Mouse (Mus musculus) mouse embryonic stem cell (cell line): ENCODE data around the gene Cd2ap.

ENCODE experiments used
- in situ Hi-C, 2 experiments: fragments of 300-500 bp; cut with MboI; formaldehyde crosslinking; loops; 1 replicate in 1 of 2; 3 replicates in 1 of 2; pipeline ENCODE4 v1.14.3; 2019 to 2020; ENCODE audit warnings: low sequenced_read_pairs in 2 of 2, low pct_unique_long_range_greater_than_20kb in 1 of 2, mixed read lengths in 1 of 2; ENCODE audit not compliant: unreplicated experiment in 1 of 2

The Cd2ap gene

DNA sequence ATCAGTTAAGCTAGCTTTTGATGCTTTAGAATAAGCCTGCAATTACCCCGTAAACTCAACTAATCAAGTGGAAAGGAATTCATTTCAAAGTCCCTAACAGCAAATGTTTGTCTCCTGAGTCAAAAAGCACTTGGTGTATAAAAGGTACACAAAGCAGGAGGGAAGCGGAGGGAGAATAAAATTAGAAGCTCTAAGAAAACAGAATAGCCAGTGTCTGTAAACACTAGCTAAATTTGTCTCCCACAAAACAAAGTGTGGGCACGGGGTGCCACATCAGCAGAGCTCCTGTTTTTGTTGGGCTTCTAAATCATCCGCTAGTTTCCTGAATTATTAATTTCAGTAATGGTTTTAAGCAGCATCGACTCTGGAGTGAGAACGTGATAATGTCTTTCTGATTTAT is 1.4 kb downstream of the Cd2ap start:
- in situ Hi-C loops: no loop called here

DNA sequence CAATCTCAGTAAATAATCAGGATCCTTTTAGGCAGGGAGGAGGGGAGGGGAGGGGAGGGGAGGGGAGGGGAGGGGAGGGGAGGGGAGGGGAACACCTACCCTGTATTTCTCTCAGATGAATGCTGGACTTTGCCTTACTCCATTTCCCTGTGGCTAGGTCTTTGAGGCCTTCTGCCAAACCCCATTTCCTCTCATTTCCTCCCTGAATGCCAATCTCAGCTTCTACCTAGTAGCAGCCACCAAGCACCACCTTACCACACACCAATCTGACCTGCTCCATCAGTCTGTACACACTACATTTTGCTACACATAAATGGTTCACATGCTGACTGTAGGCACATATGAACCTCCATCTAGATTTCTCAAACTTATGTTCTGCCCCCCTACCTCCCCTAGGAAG is 6.0 kb downstream of the Cd2ap start:
- in situ Hi-C loops: no loop called here

GRCm38 (mm10) chr17:42863186-42863585 is 13.3 kb downstream of the Cd2ap start:
- in situ Hi-C loops: no loop called here

DNA sequence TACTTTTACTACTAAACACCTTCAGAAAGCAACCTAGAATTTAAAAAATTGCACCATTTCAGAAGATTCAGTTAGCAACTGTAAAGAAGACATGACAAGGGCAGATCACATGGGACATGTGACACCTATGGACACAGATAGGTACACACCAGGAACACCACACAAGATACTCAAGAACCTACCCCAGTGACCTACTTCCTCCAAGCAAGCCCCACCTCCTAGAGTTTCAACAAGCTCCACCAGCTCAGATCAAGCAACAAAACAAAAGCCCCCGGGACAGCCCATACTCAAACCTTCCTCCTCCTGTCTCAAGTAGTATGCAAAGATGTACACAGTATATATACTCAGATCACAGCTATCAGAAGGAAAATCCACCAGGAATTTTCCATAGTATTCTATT is 16.1 kb downstream of the Cd2ap start:
- in situ Hi-C loops: no loop called here

- in situ Hi-C loops: no loop called here
These were observed 19.0 kb downstream of the Cd2ap start for GRCm38 (mm10) chr17:42857506-42857905.

- in situ Hi-C loops: no loop called here
These were observed 29.4 kb downstream of the Cd2ap start for GRCm38 (mm10) chr17:42847108-42847507.

GRCm38 (mm10) chr17:42837193-42837592 is 39.3 kb downstream of the Cd2ap start:
- in situ Hi-C loops: no loop called here

DNA sequence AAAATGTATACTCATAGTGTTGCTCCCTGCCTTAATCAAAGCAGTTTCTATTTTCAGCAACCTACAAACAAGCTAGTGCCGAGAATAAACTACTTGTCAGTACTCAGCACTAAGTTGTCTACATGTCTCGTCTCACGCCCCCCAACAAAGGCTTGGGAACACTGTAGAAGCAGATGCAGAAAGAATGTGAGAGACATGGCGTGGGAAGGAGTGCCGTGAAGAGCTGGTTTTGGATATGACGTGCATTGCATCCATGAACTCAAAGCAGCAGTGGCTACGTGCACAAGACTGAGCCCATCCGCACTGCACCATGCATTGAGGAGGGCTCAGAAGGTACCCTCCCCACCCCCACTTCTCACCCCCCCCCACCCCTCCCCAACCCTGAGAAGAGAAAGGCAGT is 53.7 kb downstream of the Cd2ap start:
- in situ Hi-C loops: loop anchor here in 1 of 2 experiments (25.0 kb wide), 1 partner anchor 1885 kb away; the partner anchor contains the start of genes Cenpq and Mut

DNA sequence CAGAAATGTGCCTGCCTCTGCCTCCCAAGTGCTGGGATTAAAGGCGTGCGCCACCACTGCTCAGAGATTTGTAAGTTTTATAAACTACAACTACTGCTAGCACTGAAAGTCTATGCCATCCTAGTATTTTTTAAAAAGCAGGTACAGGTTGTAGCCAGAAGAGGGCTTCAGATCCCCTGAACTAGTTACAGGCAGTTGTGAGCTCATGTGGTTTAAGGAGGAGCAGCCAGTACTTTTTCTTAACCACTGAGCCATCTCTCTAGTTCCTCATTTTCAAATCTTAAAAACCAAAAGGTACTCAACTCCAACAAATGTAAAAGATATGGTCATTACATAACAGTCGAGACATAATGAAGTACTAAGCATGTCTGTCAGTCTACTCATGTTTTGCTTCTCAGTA is 61.1 kb downstream of the Cd2ap start:
- in situ Hi-C loops: loop anchor here in 1 of 2 experiments (25.0 kb wide), 1 partner anchor 1878 kb away; the partner anchor contains the start of genes Cenpq and Mut

DNA sequence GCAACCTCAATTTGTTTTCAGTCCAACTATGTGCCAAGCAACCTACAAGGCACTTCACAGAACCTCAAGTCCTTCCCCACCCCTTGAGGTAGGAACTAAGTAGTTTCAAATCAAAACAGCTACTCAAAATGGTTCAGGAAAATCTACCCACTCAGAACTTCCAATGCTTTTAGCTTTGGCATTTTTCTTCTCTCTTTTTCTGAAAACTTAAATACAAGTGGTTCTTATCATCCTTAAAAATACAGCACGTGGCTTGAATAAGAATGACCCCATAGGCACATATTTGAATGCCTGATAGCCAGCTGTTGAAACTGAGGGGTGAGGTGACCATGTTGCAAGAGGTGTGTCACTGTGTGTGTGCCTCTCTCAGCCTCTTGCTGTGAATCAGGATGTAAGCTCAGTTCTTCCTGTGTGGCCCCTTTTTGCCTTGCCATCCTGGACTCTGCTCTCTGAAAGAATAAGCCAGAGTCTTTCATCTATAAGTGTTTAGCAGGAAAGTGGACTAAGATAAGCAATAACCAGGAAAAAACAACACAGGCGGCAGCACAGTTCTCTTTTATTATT is 84.0 kb downstream of the Cd2ap start:
- in situ Hi-C loops: no loop called here

GRCm38 (mm10) chr17:42790787-42791186 is 85.7 kb downstream of the Cd2ap start:
- in situ Hi-C loops: no loop called here

- in situ Hi-C loops: no loop called here
These were observed 86.7 kb downstream of the Cd2ap start for GRCm38 (mm10) chr17:42789723-42790122.

DNA sequence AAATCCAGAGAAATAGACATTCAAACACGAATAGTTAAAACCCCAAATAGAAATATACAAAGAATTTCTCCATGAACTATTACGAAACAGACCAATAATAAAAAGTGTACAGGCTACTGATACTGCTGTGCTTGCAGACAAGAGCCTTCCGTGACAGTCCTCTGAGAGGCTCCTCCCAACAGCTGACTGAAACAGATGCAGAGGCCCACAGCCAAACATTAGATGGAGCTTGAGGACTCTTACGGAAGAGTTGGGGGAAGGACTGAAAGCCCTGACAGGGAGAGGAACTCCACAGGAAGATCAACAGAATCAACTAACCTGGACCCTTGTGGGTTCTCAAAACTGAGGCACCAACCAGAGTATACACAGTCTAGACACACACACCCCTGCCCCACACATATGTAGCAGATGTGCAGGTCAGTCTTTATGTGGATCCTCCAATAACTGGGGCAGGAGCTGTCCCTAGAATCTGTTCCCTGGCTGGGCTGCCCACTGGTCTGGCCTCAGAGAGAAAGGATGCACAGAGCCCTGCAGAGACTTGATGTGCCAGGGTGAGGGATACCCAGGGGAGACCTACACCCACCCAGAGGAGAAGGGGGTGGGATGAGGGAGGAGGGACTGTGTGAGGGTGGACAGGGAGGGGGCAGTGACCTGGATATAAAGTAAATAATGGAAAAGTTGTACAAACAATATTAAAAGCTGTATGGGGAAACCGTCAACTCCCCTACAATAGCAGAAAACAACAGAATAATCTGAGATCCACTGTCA is 87.6 kb downstream of the Cd2ap start:
- in situ Hi-C loops: no loop called here

DNA sequence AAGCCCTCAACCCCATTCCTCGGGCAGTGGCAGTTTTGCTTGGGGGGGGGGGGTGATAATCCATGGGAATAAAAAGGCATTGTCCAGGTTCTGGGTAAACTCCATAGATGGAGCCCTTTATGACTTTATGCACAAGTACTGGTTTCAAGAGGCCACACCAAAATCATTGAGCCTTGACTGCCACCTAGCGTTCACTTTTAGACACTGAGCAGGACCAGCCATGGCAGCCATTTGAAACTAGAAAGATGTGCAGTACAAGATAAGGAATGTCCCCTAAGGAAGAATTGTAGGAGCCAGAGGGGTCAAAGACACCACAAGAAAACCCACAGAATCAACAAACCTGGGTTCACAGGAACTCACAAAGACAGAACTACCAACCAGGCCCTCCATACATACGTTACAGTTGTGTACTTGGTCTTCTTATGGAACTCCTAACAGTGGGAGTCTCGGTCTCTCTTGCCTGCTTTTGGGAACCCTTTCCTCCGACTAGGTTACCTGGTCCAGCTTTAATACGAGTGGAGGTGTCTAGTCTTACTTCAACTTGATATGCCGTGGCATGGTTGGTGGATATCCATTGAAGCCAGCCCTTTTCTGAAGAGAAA is 94.2 kb downstream of the Cd2ap start:
- in situ Hi-C loops: no loop called here

GRCm38 (mm10) chr17:42753791-42754190 is 122.7 kb downstream of the Cd2ap start:
- in situ Hi-C loops: no loop called here

GRCm38 (mm10) chr17:42752173-42752572 is 124.3 kb downstream of the Cd2ap start:
- in situ Hi-C loops: no loop called here

- in situ Hi-C loops: no loop called here
These were observed 130.6 kb downstream of the Cd2ap start for GRCm38 (mm10) chr17:42745657-42746420.
